Mouse (Mus musculus): ENCODE results near the gene Elmo3.

Gene Elmo3

DNA sequence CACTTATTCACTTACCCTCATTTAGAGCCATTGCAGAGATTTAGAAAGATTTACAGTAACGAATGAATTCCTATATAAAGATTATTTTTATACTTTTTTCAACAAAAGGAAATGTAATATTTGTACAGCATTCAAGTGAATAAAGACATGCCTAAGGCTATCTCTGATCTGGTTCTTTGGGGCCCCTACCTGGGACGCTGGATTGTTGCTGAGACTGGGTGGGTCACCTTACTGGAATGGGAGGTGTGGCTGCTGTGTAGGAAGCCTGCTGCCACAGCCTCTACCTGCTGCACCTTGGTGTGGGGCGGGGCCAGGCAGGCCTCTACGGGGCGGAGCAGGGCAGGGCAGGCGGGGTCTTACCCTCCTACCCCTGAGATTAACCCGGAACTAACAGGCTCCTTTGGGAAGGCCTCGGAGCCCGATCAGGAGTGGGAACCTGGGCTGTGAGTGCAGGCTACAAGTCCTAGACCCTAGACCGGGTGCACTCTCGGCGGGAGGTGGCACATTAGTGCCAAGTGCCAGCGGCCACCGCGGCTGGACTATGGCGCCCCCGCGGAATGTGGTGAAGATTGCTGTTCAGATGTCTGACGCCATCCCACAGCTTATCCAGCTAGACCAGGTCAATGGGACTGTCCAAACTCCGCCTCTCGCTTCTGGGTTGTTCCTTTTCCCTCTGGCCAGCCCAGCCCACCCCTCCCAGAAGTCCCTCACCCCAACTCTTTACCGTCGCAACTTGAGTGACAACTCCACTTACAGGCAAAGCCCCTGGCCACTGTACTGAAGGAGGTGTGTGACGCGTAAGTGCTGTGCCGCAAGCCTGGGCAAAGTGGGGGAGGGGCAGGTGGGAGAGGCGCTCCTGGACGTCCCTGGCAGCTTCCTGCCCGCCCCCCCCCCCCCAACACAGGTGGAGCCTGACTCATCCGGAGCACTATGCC is at the start of gene Elmo3:
Elmo3 (plus strand) TSS at position 391 of the 935 bp plus-strand sequence.
- DNase-seq (ENCODE audit: low spot score in 2 of 2), result peak in 1 of 2 experiments; percentile 57

DNA sequence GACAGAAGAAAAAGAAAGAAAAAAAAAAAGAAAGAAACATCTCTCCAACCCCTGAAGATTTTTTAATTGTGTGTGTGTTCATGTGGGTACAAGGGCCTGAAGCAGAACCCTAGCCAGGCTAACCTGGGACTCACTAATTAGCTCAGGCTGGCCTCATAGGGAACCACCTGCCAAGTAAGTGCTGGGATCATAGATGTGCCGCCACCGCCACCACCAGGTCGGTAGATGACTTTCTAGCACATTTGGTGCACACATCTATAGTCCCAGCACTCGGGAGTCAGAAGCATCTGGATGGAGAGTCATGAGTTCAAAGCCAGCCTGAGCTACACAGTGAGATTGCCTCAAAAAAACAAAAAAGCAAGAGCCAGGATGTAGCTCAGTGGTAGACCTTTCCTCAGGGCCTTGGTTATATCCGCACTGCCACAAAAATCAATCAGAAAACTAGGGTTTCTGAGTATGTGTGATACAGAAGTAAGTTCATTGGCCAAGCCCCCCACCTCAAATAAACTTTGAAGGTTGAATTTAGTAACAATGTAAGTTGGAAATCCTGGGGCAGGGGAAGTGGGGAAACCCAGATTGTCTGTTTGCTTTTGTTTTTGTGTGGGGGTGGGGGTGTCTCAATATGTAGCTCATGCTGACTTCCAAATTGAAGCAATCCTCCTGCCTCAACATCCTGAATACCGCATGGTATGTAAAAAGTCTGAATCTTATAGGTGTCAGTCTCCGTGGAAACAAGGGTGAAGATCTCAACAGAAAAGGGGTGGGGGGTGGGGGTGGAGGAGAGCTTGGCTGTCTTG is 47.9 kb upstream of the Elmo3 start:
- no peak for DNase-seq (ENCODE audit: low spot score in 2 of 2)

DNA sequence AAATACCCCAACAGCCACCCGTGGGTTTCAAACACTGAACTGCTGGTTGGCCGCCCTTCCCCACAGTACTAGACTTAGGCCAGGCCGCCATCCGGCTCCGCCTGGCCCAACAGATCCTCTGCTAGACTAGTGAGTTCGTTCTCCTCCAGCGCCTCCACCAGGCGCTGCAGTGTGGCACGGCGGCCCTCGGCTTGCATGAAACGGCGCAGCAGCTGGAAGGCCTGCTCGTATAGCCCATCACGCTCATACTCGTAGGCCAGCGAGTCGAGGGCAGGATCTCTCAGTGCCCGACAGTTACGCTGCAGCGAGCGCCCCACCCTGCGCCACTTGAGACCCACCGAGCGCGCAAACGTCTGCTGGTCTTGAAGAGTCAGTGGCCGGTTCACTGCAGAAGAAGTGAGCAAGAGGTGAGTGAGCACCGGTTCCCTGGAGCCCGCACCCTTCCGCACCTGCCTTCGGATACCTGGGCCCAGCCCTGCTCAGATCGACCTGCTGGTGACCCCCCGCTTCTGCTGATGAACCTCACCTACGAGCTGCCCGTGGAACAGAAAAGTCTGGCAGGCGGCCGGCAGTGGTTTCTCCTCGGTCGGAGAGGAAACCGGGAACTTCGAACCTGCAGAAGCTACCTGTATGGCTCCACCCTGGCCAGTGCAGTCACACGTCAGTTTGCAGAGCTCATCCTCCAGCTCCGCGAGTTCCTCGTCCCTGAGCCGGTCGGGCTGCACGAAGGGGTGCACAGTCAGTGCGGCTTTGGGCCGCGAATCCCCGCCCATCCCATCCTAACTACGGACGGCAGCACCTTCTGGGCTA is 46.3 kb upstream of the Elmo3 start:
- no peak for DNase-seq (ENCODE audit: low spot score in 2 of 2)

DNA sequence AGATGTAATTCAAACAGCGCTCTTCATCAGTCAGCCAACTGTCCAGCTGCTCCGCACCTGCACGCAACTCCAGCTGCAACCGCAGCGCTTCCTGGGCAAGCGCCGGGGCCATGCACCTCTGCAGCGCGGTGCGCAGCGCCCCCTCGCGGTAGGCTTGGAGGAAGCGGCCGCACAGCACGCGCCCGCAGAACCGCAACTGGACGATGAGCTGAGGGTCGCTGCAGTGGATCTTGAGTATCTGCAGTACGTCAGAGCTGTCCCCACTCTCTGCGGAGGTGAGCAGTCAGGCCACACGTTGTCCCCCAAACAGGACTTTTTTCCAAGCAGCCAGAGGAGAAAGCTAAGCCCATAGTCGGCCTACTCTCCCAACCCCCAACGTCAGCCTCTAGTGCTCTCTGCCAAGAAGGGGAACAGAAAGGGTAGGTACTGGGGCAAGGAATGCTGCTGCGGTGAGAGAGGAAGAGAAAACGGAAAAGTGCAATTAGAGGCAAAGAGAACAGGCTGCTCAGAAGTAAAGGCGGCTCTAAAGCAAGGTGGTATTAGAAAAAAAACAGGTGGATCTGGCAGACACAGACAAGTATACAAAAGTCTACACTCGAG is 45.6 kb upstream of the Elmo3 start:
- peak; percentile 81 to 86 for DNase-seq (ENCODE audit: low spot score in 2 of 2)

DNA sequence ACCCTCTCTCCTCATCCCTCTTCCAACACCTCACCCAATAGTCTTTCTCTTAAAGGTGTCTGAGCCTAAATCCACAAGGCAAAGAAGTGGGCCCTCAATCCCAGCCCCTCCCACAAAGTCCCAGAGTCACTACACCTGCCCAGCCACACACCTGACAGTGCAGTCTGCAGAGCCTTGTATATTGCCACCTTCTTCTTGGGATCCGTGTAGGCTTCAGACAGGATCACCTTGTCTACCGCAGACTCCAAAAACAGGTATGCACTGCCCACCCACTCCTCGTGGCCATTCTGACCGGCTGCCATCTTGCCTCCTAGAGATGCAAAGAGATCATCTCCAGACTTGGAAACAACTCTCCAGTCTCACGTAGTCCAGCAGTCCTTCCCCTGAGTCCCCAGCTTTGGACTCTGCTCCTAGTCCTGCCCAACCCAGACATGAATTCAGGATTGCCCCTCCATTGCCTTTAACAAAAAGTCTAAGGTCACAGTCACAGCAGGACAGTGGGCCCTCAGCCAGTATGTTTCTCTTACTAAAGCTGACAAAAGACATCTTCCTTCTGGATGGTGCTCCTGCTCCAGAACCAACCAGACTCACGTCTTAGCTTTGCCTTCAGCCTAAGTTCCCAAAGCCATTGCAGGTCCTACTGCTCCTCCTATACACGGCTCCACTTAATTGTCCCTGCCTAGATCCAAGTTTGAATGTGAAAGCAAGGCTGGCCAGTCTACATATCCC is 44.9 kb upstream of the Elmo3 start:
- DNase-seq (ENCODE audit: low spot score in 2 of 2), result no peak

DNA sequence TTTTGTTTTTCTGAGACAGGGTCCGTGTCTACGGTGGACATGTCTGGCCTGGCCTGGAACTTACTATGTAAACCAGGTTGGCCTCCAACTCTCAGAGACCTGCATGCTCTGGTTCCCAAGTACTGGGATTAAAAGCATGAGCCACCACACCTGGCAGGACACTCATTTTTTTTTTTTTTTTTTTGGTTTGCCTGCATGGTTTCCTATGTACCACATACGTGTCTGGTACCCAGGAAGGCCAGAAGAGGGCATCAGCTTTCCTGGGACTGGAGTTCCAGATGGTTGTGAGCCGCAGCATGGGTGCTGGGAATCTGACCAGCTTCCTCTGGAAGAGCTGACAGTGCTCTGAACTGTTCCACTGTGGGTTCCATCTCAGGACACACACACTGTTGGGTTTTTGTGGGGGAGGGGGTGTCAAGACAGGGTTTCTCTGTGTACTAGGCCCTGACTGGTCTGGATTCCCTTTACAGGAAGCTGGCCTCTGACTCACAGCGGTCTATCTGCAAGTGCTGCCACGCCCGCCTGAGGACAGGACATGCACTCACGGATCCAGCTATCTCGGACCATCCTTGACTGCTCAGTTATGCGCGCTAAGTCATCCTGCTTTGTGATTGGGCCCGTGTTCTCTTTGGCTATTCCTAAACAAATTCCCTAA is 43.9 kb upstream of the Elmo3 start:
- no peak for DNase-seq (ENCODE audit: low spot score in 2 of 2)

DNA sequence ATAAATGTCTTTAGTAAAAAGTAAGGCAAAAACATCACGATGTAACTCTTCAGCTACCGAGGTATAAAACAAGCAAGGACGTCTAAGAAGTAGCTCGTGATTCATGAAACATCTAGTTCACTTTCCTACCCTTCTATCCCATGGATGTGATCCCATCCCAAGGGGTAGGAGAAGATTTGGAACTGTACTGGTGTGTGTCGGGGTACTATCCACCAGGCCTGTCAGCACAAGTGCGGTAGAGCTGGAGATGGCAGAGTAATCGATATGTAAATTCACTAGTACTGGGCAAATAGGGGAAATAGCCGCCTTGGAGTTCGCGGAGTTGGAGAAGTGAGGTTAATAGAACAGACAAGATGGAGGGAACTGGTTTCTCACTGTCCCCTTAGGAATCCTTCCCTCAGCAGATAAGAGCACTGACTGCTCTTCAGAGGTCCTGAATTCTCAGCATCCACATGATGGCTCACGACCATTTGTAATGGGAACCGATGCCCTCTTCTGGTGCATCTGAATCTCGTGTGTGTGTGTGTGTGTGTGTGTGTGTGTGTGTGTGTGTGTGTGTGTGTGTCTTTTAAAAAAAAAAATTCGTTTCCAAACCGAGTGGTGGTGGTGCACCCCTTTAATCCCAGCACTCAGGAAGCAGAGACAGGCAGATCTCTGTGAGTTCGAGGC is 42.0 kb upstream of the Elmo3 start:
- no peak for DNase-seq (ENCODE audit: low spot score in 2 of 2)

DNA sequence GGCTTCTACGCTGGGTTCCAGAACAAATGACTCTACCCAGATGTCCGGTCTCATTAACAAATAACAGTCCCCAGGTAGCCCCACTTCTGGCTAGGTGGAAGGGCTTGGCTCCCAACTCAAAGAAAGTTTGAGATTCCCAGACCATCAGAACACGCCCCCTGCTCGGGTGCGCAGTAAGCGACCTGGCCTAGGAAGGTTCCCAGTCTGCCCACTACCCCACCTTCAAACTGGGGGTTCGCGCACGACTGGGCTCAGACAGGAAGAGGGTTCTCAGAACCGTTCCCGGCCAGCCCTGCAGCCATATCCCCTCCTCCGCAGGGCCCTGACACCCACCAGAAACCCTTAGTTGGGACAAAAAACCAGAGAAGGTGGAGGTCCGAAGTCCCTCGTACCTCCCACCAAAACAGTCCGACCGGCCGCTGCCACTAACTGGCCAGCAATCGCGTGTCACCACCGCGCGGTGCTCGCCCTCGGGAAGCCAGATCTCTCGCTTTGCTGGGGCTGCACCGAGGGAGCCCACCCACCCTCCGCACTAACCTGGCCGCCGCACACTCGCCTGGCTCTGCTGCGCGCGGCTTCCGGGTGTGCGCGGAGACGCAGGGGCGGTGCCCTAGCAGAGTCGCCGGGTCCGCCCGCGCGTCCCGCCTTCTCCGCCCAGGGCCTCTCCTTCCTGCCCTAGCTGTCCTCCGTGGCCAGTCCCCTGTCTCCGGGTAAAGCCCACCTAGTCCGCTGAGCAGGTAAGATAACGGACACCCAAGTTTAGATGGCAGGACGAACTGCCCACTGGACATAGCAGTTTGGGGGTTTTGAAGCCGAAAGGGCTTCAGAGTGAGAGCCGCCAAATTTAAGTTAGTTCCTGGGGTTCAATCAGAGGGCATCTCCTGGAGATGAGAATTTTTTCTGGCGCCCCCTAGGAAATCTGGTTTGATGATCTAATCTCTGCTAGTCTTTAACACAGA is 41.1 kb upstream of the Elmo3 start, which contains the start of the genes Tradd and Fbxl8:
Tradd (minus strand) TSS at position 586 of the 959 bp plus-strand sequence.
Fbxl8 (plus strand) TSS at position 625 of the 959 bp plus-strand sequence.
- DNase-seq (ENCODE audit: low spot score in 2 of 2), result no peak

DNA sequence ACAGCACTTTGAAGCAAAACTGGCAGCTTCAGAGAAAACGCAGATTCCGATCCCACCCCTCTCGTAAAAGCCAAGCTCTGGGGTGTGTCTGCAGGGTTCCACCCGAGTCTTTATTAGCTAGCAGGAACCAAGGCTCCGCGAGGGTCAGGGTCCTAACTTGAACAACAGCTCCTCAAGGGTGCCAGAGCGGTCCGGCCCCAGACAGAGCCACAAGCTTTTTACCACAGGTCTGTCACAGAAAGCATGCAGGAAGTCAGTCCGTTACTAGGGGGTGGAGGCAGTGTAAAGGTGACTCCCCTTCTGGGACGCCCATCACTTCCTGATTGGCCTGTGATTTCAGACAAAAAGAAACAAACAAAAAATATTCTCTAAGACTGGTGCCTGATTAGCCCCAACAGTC is 40.3 kb upstream of the Elmo3 start:
- DNase-seq (ENCODE audit: low spot score in 2 of 2), result no peak

DNA sequence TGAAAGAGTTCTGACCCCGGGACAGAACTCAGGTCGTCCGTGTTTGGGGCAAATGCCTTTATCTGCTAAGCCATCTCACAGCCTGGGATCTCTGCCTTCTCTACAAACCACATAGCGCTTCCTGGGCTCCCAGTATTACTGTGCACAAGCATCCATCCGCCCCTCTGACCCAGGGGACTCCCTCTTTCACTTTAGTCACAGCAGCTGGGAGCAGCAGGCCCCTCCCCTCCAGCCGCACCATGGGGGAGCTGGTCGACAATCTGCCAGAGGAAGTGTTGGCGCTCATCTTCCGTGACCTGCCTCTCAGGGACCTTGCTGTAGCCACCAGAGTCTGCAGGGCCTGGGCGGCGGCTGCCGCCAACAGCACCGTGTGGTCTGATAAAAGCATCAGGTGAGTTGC is 38.6 kb upstream of the Elmo3 start:
- DNase-seq (ENCODE audit: low spot score in 2 of 2), result no peak

DNA sequence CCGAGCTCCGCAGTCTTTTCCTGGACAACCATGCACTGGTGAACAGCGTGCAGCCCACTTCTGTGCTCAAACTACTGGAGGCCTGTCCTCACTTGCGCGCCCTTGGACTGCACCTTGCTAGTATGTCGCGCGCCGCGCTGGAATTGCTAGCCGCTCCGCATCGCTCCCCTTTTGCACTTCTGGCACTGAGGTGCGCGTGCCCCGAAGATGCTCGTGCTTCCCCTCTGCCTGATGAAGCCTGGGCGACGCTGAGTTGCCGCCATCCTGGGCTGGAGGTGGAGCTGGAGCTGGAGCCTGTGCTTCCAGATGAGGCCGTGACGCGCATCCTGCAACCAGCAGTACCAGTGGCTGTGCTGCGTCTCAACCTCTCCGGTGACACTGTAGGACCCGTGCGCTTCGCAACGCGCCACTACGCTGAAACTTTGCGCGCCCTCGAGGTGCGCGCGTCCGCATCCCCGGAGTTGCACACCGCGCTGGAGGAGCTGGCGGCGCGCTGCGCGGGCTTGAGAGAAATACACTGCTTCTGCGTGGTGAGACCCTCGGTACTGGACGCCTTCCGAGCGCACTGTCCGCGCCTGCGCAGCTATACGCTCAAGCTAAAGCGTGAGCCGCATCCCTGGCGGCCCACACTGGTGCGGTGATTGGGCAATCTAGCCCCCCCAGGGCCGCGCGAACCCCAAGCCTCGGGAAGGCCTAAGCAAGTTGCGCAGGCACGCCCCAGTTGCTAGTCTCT is 36.9 kb upstream of the Elmo3 start:
- DNase-seq (ENCODE audit: low spot score in 2 of 2), result peak; percentile 51 to 75

DNA sequence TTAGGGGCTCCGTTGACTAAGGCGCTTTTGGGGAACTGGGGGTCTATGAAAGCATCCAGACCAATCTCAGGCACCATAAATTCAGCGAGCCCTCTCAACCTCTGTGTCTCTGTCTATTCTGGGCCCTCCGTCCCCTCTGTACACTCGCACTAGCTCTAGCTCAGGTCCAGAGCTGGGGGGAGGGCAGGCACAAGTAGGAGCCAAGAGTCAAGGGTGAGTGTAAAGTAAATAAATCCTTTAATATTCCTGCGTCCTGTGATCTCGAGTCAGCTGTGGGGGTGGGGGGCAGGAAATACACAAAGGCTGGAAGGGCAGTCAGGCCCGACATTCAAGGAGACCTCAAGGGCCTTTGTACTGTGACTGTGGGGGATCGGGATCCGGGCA is 36.3 kb upstream of the Elmo3 start:
- no peak for DNase-seq (ENCODE audit: low spot score in 2 of 2)

DNA sequence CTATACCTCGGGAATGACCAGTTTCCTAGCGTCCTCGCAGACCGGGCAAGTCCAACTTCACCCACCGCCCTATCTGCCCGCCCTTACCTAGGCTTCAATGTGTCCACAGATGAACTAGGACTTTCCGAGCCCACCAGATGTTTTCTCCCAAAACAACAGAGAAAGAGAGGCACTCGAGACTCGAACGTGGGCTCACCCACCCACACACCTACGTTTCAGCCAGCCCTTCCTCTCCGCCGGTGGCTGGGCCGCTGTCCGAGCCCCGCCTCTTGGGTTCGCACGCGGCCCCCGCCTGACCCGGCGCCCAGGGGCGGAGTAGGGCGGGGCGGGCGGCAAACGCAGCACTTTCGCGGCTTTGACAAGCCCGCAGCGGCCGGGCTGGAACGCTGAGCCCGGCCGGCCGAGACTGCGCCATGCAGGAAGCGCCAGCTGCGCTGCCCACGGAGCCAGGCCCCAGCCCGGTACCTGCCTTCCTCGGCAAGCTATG is 35.9 kb upstream of the Elmo3 start, which contains the start of gene Hsf4:
Hsf4 (plus strand) TSS at position 341 of the 487 bp plus-strand sequence.
- DNase-seq (ENCODE audit: low spot score in 2 of 2), result no peak

DNA sequence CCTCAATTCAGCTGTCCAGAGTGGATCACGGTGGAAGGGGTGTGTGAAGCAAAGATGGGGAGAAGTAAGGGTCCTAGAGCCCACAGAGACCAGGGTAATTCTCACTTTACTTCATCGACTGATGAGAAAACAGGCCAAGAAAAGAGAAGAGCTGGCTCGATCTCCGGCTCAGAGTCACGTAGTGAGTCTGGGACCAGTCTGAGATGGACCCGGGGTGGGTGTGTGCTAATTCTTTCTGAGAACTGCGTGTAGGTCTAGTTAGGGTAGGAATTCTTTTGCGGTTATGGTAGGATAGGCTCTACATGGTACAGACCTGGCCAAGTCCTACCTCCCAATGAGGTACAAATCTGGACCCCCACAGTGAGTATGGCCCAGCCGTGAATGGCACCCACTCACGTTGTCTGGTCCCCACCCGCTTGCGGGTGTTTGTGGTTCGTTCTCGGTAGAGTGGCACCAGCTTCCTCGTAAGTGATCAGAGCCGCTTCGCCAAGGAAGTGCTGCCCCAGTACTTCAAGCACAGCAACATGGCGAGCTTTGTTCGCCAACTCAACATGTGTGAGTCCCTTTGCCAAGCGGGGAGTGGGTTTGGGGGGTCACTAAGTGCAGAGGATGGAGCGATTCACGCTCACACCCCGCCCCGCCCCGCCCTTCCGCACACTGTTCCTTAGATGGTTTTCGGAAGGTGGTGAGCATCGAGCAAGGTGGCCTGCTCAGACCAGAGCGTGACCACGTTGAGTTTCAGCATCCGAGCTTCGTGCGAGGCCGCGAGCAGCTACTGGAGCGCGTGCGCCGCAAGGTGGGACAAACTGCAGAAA is 35.1 kb upstream of the Elmo3 start:
- DNase-seq (ENCODE audit: low spot score in 2 of 2), result no peak

DNA sequence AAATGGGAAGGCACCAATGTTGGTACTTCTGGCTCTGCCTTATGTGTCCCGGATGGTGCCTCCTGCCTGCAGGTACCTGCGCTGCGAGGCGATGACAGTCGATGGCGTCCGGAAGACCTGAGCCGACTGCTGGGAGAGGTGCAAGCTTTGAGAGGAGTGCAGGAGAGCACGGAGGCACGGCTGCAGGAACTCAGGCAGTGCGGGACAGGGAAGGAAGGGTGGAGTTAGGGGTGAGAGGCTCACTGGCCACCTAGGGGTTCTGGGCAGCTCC is 34.5 kb upstream of the Elmo3 start:
- DNase-seq (ENCODE audit: low spot score in 2 of 2), result no peak

DNA sequence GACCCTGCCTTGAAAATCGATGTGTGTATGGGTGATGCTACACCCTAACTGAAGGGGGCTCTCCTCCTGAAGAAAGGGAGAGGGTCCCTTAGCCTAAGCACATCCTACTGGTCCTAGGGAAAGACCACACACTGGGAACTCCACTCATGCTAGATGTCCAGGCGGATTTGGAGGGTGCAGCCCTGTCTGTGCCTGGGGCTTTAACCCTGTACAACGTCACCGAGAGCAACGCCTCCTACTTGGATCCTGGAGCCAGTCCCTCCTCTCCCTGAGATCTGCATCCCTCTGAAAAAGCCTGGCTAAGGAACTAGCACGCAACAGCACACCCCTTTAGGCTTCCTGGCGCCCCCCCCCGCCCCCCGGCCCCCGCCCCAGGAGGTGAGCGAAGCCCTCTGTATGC is 30.0 kb upstream of the Elmo3 start:
- DNase-seq (ENCODE audit: low spot score in 2 of 2), result no peak

DNA sequence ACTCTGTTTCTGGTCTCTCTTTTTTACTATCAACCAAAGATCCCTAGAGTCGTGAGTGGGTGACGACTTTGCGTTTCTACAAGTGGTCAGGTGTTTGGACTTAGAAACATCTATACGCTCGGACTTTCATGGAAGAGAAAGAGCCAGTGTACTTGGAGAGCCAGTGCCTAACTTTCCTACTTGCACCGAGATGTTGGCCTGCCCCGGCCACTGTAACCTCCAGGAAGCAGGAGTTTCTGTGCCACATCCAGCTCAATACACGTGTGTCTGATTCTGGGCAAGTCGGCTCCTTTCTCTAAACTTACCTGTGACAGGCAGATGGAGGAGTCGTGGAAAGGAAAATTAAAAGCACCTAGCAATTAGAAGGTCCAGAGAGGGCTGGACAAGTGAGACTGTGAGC is 29.6 kb upstream of the Elmo3 start, which contains the start of gene Nol3:
Nol3 (plus strand) TSS at position 301 of the 400 bp plus-strand sequence.
- DNase-seq (ENCODE audit: low spot score in 2 of 2), result no peak

All from cerebellum, postnatal 4 days (tissue).